Mouse (Mus musculus) effector memory CD4-positive, alpha-beta T cell, adult 7 months (primary cell): Measurements from ENCODE around the gene Adgrb3. TPM values are rescaled to one million over a fixed set of nuclear protein-coding genes. Genes with fewer than 3 reads are reported as not detected.

ENCODE experiments used
- polyA plus RNA-seq: library from polyadenylated mRNA; unstranded; fragments of 100-300 nt; shearing (Covaris generic); gene quantifications from one replicate; pipeline ENCODE4 v1.2.1, GENCODE M21; 2017

Adgrb3 gene
- polyA plus RNA-seq, result 1.2 TPM

GRCm38 (mm10) chr1:25828971-25829920, at the start of gene Adgrb3:
Gene Adgrb3 (minus strand): TSS chr1:25829707.

